Mouse (Mus musculus) lung, embryonic 16.5 days (tissue): ENCODE measurements around the gene Rprd1b. TPM values are rescaled to one million over a fixed set of nuclear protein-coding genes. Genes with fewer than 3 reads are reported as not detected.
A peak's percentile ranks its signal among the peaks of the same experiment; 100 is the strongest.

Experiments
- ATAC-seq: fragments of 200-750 bp; cut with Nextera tagmentation; 2 replicates; pipeline ENCODE4 v1.8.0; 2017; ENCODE audit warnings: low read depth, mild to moderate bottlenecking, moderate library complexity
- H3K27ac ChIP-seq: fragments of 300-500 bp; sonication (generic); 2 replicates; pipeline ENCODE4 v1.5.1; 2014; ENCODE audit warnings: mild to moderate bottlenecking, control low read depth, low read length
- H3K27me3 ChIP-seq: fragments of 300-500 bp; sonication (generic); 2 replicates; pipeline ENCODE4 v1.6.1; 2014; ENCODE audit warnings: low read depth, low read length, mixed read lengths; ENCODE audit not compliant: control insufficient read depth, insufficient read depth
- H3K36me3 ChIP-seq: fragments of 300-500 bp; sonication (generic); 2 replicates; pipeline ENCODE4 v1.6.1; 2014; ENCODE audit warnings: low read length; ENCODE audit not compliant: control insufficient read depth, insufficient read depth
- H3K4me1 ChIP-seq: fragments of 300-500 bp; sonication (generic); replicated peaks from 2 replicates; pipeline ENCODE4 v1.6.1; 2014; ENCODE audit warnings: low read length, mixed read lengths; ENCODE audit not compliant: control insufficient read depth, insufficient read depth
- H3K4me2 ChIP-seq: fragments of 300-500 bp; sonication (generic); 2 replicates; pipeline ENCODE4 v1.6.1; 2014; ENCODE audit warnings: low read depth, low read length, control low read depth
- H3K4me3 ChIP-seq: fragments of 300-500 bp; sonication (generic); 2 replicates; pipeline ENCODE4 v1.5.1; 2014; ENCODE audit warnings: mild to moderate bottlenecking, low read length, control low read depth
- H3K9ac ChIP-seq: fragments of 300-500 bp; sonication (generic); 2 replicates; pipeline ENCODE4 v1.6.1; 2014; ENCODE audit warnings: low read length, control low read depth
- H3K9me3 ChIP-seq: fragments of 300-500 bp; sonication (generic); 2 replicates; pipeline ENCODE4 v1.6.1; 2016; ENCODE audit warnings: low read length; ENCODE audit not compliant: control insufficient read depth
- WGBS: fragments of 180-500 bp; shearing (Covaris S2); extraction: QIAGEN DNeasy Blood & Tissue Kit; methylation state at CpG from one replicate; pipeline ENCODE4 v1.1.7; 2014; 5-methylcytosine and 5-hydroxymethylcytosine counted together
- polyA plus RNA-seq: library from polyadenylated mRNA; unstranded; fragments of >200 nt; fragmentation: Nextera tagmentation; extraction: Ambion mirVana; gene quantifications from 2 replicates; pipeline ENCODE4 v1.2.1, GENCODE M21; 2015

Rprd1b gene
- polyA plus RNA-seq, 1 experiment from 2014 or later = 43.4 TPM

- H3K27ac ChIP-seq = no peak overlapping the region
- no peaks in the 10 kb centered on the region for H3K36me3 ChIP-seq
- WGBS = 89% methylated on average over 3 of the region's 3 CpGs
- no peak overlapping the region for H3K4me2 ChIP-seq
- no peak overlapping the region for H3K4me3 ChIP-seq
- H3K4me1 ChIP-seq = peaks cover 21% of the 10 kb centered on the region
- ATAC-seq = no peak
- H3K27me3 ChIP-seq = no peaks in the 10 kb centered on the region
- H3K9ac ChIP-seq = no peak overlapping the region
- peaks cover 5% of the 10 kb centered on the region; the same call in 1 of the 2 replicates for H3K9me3 ChIP-seq
Observed at GRCm38 (mm10) chr2:158151077-158151476, 122.8 kb downstream of the Rprd1b start.

GRCm38 (mm10) chr2:158152685-158153309 is 124.5 kb downstream of the Rprd1b start:
- WGBS = 38% methylated on average over 6 of the region's 6 CpGs
- H3K36me3 ChIP-seq = no peaks in the 10 kb centered on the region
- peaks cover 17% of the 10 kb centered on the region; the same call in 1 of the 2 replicates for H3K4me1 ChIP-seq
- peak overlapping the region; percentile 60; the same call in 1 of the 2 replicates for H3K27ac ChIP-seq
- H3K9me3 ChIP-seq = peaks cover 5% of the 10 kb centered on the region; the same call in 1 of the 2 replicates
- H3K4me2 ChIP-seq = peak overlapping the region; percentile 70; the same call in 1 of the 2 replicates
- peak overlapping the region; percentile 44 for H3K9ac ChIP-seq
- no peak overlapping the region for H3K4me3 ChIP-seq
- ATAC-seq = peak; percentile 30; the same call in 1 of the 2 replicates
- H3K27me3 ChIP-seq = no peaks in the 10 kb centered on the region

- peak; percentile 63 for ATAC-seq
- peak overlapping the region; percentile 49 for H3K4me3 ChIP-seq
- H3K36me3 ChIP-seq = no peaks in the 10 kb centered on the region
- H3K9ac ChIP-seq = peak overlapping the region; percentile 44
- H3K4me1 ChIP-seq = peaks cover 17% of the 10 kb centered on the region; the same call in 1 of the 2 replicates
- WGBS = 1% methylated on average over 22 of the region's 22 CpGs
- peak overlapping the region; percentile 70 for H3K4me2 ChIP-seq
- H3K27me3 ChIP-seq = no peaks in the 10 kb centered on the region
- H3K27ac ChIP-seq = peak overlapping the region; percentile 70
- peaks cover 5% of the 10 kb centered on the region; the same call in 1 of the 2 replicates for H3K9me3 ChIP-seq
Observed at GRCm38 (mm10) chr2:158153728-158154343, 125.5 kb downstream of the Rprd1b start.

GRCm38 (mm10) chr2:158154641-158155040 is 126.3 kb downstream of the Rprd1b start:
- no peak; the same call in 1 of the 2 replicates for ATAC-seq
- H3K9me3 ChIP-seq = peaks cover 5% of the 10 kb centered on the region; the same call in 1 of the 2 replicates
- WGBS = 59% methylated on average over 8 of the region's 8 CpGs
- peaks cover 18% of the 10 kb centered on the region; the same call in 1 of the 2 replicates for H3K4me1 ChIP-seq
- H3K36me3 ChIP-seq = no peaks in the 10 kb centered on the region
- H3K27ac ChIP-seq = no peak overlapping the region; the same call in 1 of the 2 replicates
- no peak overlapping the region for H3K9ac ChIP-seq
- no peak overlapping the region for H3K4me3 ChIP-seq
- H3K4me2 ChIP-seq = no peak overlapping the region
- H3K27me3 ChIP-seq = no peaks in the 10 kb centered on the region

GRCm38 (mm10) chr2:158155101-158155500 is 126.8 kb downstream of the Rprd1b start:
- no peak for ATAC-seq
- H3K9ac ChIP-seq = no peak overlapping the region

GRCm38 (mm10) chr2:158155615-158156014 is 127.3 kb downstream of the Rprd1b start:
- Histone ChIP-seq H3K27me3 (no peaks in the 10 kb centered on the region), H3K27ac (no peak overlapping the region), H3K9ac (no peak overlapping the region), H3K4me3 (no peak overlapping the region), H3K4me1 (peaks cover 27% of the 10 kb centered on the region), H3K36me3 (no peaks in the 10 kb centered on the region), H3K9me3 (peaks cover 5% of the 10 kb centered on the region; the same call in 1 of the 2 replicates), H3K4me2 (no peak overlapping the region)
- 53% methylated on average over 2 of the region's 2 CpGs for WGBS
- ATAC-seq = no peak

More at GRCm38 (mm10) chr2:158155101-158155500, 126.8 kb downstream of the Rprd1b start:
- peaks cover 5% of the 10 kb centered on the region; the same call in 1 of the 2 replicates for H3K9me3 ChIP-seq
- H3K4me1 ChIP-seq = peaks cover 23% of the 10 kb centered on the region
- H3K27ac ChIP-seq = no peak overlapping the region
- WGBS = 84% methylated on average over 7 of the region's 7 CpGs
- H3K4me2 ChIP-seq = no peak overlapping the region
- no peaks in the 10 kb centered on the region for H3K36me3 ChIP-seq
- no peaks in the 10 kb centered on the region for H3K27me3 ChIP-seq
- H3K4me3 ChIP-seq = no peak overlapping the region

GRCm38 (mm10) chr2:158156487-158156886 is 128.2 kb downstream of the Rprd1b start:
- no peak for ATAC-seq
- Histone ChIP-seq H3K27me3 (no peaks in the 10 kb centered on the region), H3K4me2 (no peak overlapping the region), H3K9me3 (no peaks in the 10 kb centered on the region), H3K4me1 (peaks cover 28% of the 10 kb centered on the region), H3K9ac (no peak overlapping the region), H3K27ac (no peak overlapping the region), H3K4me3 (no peak overlapping the region), H3K36me3 (no peaks in the 10 kb centered on the region)
- 80% methylated on average over 9 of the region's 9 CpGs for WGBS

- no peak overlapping the region for H3K4me3 ChIP-seq
- no peaks in the 10 kb centered on the region for H3K27me3 ChIP-seq
- ATAC-seq = no peak
- 72% methylated on average over 8 of the region's 8 CpGs for WGBS
- H3K9me3 ChIP-seq = no peaks in the 10 kb centered on the region
- no peak overlapping the region for H3K9ac ChIP-seq
- H3K36me3 ChIP-seq = no peaks in the 10 kb centered on the region
- peaks cover 28% of the 10 kb centered on the region for H3K4me1 ChIP-seq
- H3K4me2 ChIP-seq = no peak overlapping the region
- H3K27ac ChIP-seq = no peak overlapping the region
Observed at GRCm38 (mm10) chr2:158157654-158158053, 129.4 kb downstream of the Rprd1b start.
